Mouse (Mus musculus): ENCODE measurements around the gene Ctnnd1. TPM values are rescaled to one million over a fixed set of nuclear protein-coding genes. Genes with fewer than 3 reads are reported as not detected.
"Not testable (repeated sequence)": the region's sequence is repeated elsewhere in the genome, so short reads cannot be mapped to it uniquely, and the experiment has no call there.

The Ctnnd1 gene
- polyA plus RNA-seq (2017; shearing (Covaris generic)), result 1 to 10 TPM in 1 of 2 experiments, under 1 TPM in 1; 0.89 to 1.1 TPM

GRCm38 (mm10) chr2:84650464-84651195 lies at the start of gene Ctnnd1:
TSS of gene Ctnnd1 (minus strand) at chr2:84650765.
- peak; percentile 38 for ATAC-seq

GRCm38 (mm10) chr2:84695007-84695695 lies 44.6 kb upstream of the Ctnnd1 start:
- ATAC-seq, result peak; percentile 25

- ATAC-seq, result no peak
These were observed 39.5 kb upstream of the Ctnnd1 start for GRCm38 (mm10) chr2:84690050-84690449.

GRCm38 (mm10) chr2:84688080-84688844 lies 37.7 kb upstream of the Ctnnd1 start:
- no peak for ATAC-seq

- ATAC-seq, result no peak
These were observed 32.1 kb upstream of the Ctnnd1 start for GRCm38 (mm10) chr2:84682605-84683183.

- ATAC-seq, result no peak
These were observed 28.5 kb upstream of the Ctnnd1 start, which contains the start of gene Tmx2 for GRCm38 (mm10) chr2:84679016-84679415. TSS of gene Tmx2 (minus strand) at chr2:84679140.

- ATAC-seq, result peak; percentile 94
These were observed 27.7 kb upstream of the Ctnnd1 start, which contains the start of the genes Gm28635 and Med19 for GRCm38 (mm10) chr2:84677968-84678880. TSS of gene Gm28635 (minus strand) at chr2:84678041. TSS of gene Med19 (plus strand) at chr2:84678402.

GRCm38 (mm10) chr2:84677270-84677967 lies 26.9 kb upstream of the Ctnnd1 start:
- ATAC-seq, result peak; percentile 11

- not testable (repeated sequence) for ATAC-seq
These were observed 21.0 kb upstream of the Ctnnd1 start for GRCm38 (mm10) chr2:84671535-84671934.

GRCm38 (mm10) chr2:84670569-84670933 lies 20.0 kb upstream of the Ctnnd1 start, which contains the start of gene Selenoh:
TSS of gene Selenoh (minus strand) at chr2:84670770.
- ATAC-seq, result peak; percentile 99

- peak; percentile 27 for ATAC-seq
These were observed 19.4 kb upstream of the Ctnnd1 start for GRCm38 (mm10) chr2:84669828-84670568.

GRCm38 (mm10) chr2:84666081-84666480 lies 15.5 kb upstream of the Ctnnd1 start:
- ATAC-seq, result no peak

- no peak for ATAC-seq
These were observed 12.3 kb upstream of the Ctnnd1 start for GRCm38 (mm10) chr2:84662866-84663265.

GRCm38 (mm10) chr2:84660253-84660652 lies 9.7 kb upstream of the Ctnnd1 start:
- peak; percentile 95 for ATAC-seq

- no peak for ATAC-seq
These were observed 8.2 kb upstream of the Ctnnd1 start, which contains the start of gene Btbd18 for GRCm38 (mm10) chr2:84658806-84659205. TSS of gene Btbd18 (plus strand) at chr2:84659079.

- no peak for ATAC-seq
These were observed 5.3 kb upstream of the Ctnnd1 start for GRCm38 (mm10) chr2:84655864-84656263.

- ATAC-seq, result peak; percentile 36
These were observed 2.8 kb upstream of the Ctnnd1 start for GRCm38 (mm10) chr2:84653354-84653753.

- ATAC-seq, result peak; percentile 17
These were observed 891 bp downstream of the Ctnnd1 start for GRCm38 (mm10) chr2:84649674-84650073.

- ATAC-seq, result no peak
These were observed 2.2 kb downstream of the Ctnnd1 start for GRCm38 (mm10) chr2:84648369-84648768.

GRCm38 (mm10) chr2:84647051-84647568 lies 3.5 kb downstream of the Ctnnd1 start:
- no peak for ATAC-seq

Measured in CD4-positive, CD25-positive, alpha-beta regulatory T cell, adult 4 months (primary cell).